Mouse (Mus musculus) layer of hippocampus, adult 18-20 months (tissue): ENCODE results near the gene AI481877. TPM values are rescaled to one million over a fixed set of nuclear protein-coding genes. Genes with fewer than 3 reads are reported as not detected.

Experiments used
- total RNA-seq, 2 experiments: library from RNA; stranded (reverse); gene quantifications; 2 replicates each; pipeline ENCODE4 v1.2.3; 2021

Gene AI481877
- total RNA-seq, 2 experiments from 2014 or later = not detected

Other genes starting within 250 kb of the AI481877 start
- 100 to 1,000 TPM; 119 to 120 TPM for gene Ecpas, start 226.2 kb downstream of the AI481877 start, total RNA-seq
- gene Zkscan16, start 195.4 kb downstream of the AI481877 start, total RNA-seq = 10 to 100 TPM; 55.5 to 58.4 TPM
- gene Ptgr1, start 151.9 kb downstream of the AI481877 start, total RNA-seq = 1 to 10 TPM; 2.6 to 3.2 TPM
- 1 to 10 TPM; 3.4 to 4.8 TPM for gene Dnajc25, start 143.9 kb downstream of the AI481877 start, total RNA-seq
- 1 to 10 TPM; 2.6 to 3.6 TPM for gene Gm20503, start 135.8 kb downstream of the AI481877 start, total RNA-seq
- 10 to 100 TPM; 81.9 to 83.1 TPM for gene Gng10, start 103.9 kb downstream of the AI481877 start, total RNA-seq
- 10 to 100 TPM; 64.4 to 68.6 TPM for gene Ugcg, start 50.3 kb upstream of the AI481877 start, total RNA-seq